Mouse (Mus musculus) forebrain, embryonic 15.5 days (tissue): ENCODE results near the gene Kcnc4. TPM values are rescaled to one million over a fixed set of nuclear protein-coding genes. Genes with fewer than 3 reads are reported as not detected.

Experiments
- ATAC-seq: fragments of 200-750 bp; cut with Nextera tagmentation; replicated peaks from 2 replicates; pipeline ENCODE4 v1.8.0; 2017; ENCODE audit warnings: mild to moderate bottlenecking, moderate TSS enrichment, moderate library complexity
- H3K27ac ChIP-seq: fragments of 300-500 bp; sonication (generic); replicated peaks from 2 replicates; pipeline ENCODE4 v1.5.1; 2015; ENCODE audit warnings: mild to moderate bottlenecking, inconsistent platforms
- H3K27me3 ChIP-seq: fragments of 300-500 bp; sonication (generic); 2 replicates; pipeline ENCODE4 v1.6.1; 2015; ENCODE audit warnings: inconsistent platforms
- H3K36me3 ChIP-seq: fragments of 300-500 bp; sonication (generic); 2 replicates; pipeline ENCODE4 v1.6.1; 2015; ENCODE audit warnings: mild to moderate bottlenecking, inconsistent platforms
- H3K4me1 ChIP-seq: fragments of 300-500 bp; sonication (generic); 2 replicates; pipeline ENCODE4 v1.6.1; 2015; ENCODE audit warnings: inconsistent platforms
- H3K4me2 ChIP-seq: fragments of 300-500 bp; sonication (generic); replicated peaks from 2 replicates; pipeline ENCODE4 v1.6.1; 2015; ENCODE audit warnings: mild to moderate bottlenecking, inconsistent platforms
- H3K4me3 ChIP-seq: fragments of 300-500 bp; sonication (generic); 2 replicates; pipeline ENCODE4 v1.5.1; 2015; ENCODE audit warnings: mild to moderate bottlenecking, inconsistent platforms
- H3K9ac ChIP-seq: fragments of 300-500 bp; sonication (generic); replicated peaks from 2 replicates; pipeline ENCODE4 v1.6.1; 2015; ENCODE audit warnings: mild to moderate bottlenecking, inconsistent platforms
- H3K9me3 ChIP-seq: fragments of 300-500 bp; sonication (generic); 2 replicates; pipeline ENCODE4 v1.6.1; 2016; ENCODE audit warnings: inconsistent platforms
- WGBS: fragments of 180-500 bp; shearing (Covaris S2); methylation state at CpG from one replicate; pipeline ENCODE4 v1.1.7; 2015; ENCODE audit warnings: mixed read lengths; 5-methylcytosine and 5-hydroxymethylcytosine counted together
- polyA plus RNA-seq: library from polyadenylated mRNA; unstranded; fragments of >200 nt; fragmentation: Nextera tagmentation; extraction: Ambion mirVana; gene quantifications from 2 replicates; pipeline ENCODE4 v1.2.1, GENCODE M21; 2015

The Kcnc4 gene
- polyA plus RNA-seq, result 1.6 and 1.8 TPM in 2 replicates

- peak; percentile 52 for ATAC-seq
- Histone ChIP-seq H3K27ac (no peak within 1 kb of the TSS), H3K4me2 (peak within 1 kb of the TSS; percentile 99), H3K27me3 (peaks cover 76% of the 10 kb centered on the region), H3K9ac (peak within 1 kb of the TSS; percentile 60), H3K4me3 (peak within 1 kb of the TSS; percentile 61), H3K4me1 (peaks cover 29% of the 10 kb centered on the region), H3K9me3 (no peaks in the 10 kb centered on the region), H3K36me3 (no peaks in the 10 kb centered on the region)
- under 1% methylated on average over 51 of the region's 68 CpGs for WGBS
Observed at GRCm38 (mm10) chr3:107459196-107459772, at the start of gene Kcnc4. Gene Kcnc4 (minus strand): TSS chr3:107459552.

GRCm38 (mm10) chr3:107508696-107509095 lies 49.3 kb upstream of the Kcnc4 start:
- no peak for ATAC-seq
- Histone ChIP-seq H3K27me3 (no peaks in the 10 kb centered on the region), H3K9me3 (no peaks in the 10 kb centered on the region), H3K27ac (peak overlapping the region; percentile 53), H3K4me3 (no peak overlapping the region), H3K4me1 (peaks cover 30% of the 10 kb centered on the region), H3K36me3 (no peaks in the 10 kb centered on the region), H3K4me2 (no peak overlapping the region), H3K9ac (no peak overlapping the region)
- 73% methylated on average over 8 of the region's 8 CpGs for WGBS

GRCm38 (mm10) chr3:107507966-107508365 lies 48.6 kb upstream of the Kcnc4 start:
- no peak overlapping the region for H3K27ac ChIP-seq
- no peaks in the 10 kb centered on the region for H3K27me3 ChIP-seq
- WGBS, result 92% methylated on average over 9 of the region's 9 CpGs

GRCm38 (mm10) chr3:107506531-107506930 lies 47.2 kb upstream of the Kcnc4 start:
- peak overlapping the region; percentile 77 for H3K27ac ChIP-seq
- H3K36me3 ChIP-seq, result no peaks in the 10 kb centered on the region

More at GRCm38 (mm10) chr3:107507966-107508365, 48.6 kb upstream of the Kcnc4 start:
- H3K4me2 ChIP-seq, result no peak overlapping the region
- no peak overlapping the region for H3K4me3 ChIP-seq
- H3K4me1 ChIP-seq, result peaks cover 30% of the 10 kb centered on the region
- H3K9ac ChIP-seq, result no peak overlapping the region
- H3K36me3 ChIP-seq, result no peaks in the 10 kb centered on the region
- ATAC-seq, result no peak
- no peaks in the 10 kb centered on the region for H3K9me3 ChIP-seq

GRCm38 (mm10) chr3:107505464-107506367 lies 46.4 kb upstream of the Kcnc4 start:
- Histone ChIP-seq H3K27me3 (no peaks in the 10 kb centered on the region), H3K4me2 (0 out of 2 replicates have a peak overlapping the region, but pooled peaks have one; percentile 10), H3K9ac (0 out of 2 replicates have a peak overlapping the region, but pooled peaks have one; percentile 17), H3K4me3 (no peak overlapping the region), H3K36me3 (no peaks in the 10 kb centered on the region), H3K4me1 (peaks cover 49% of the 10 kb centered on the region), H3K9me3 (no peaks in the 10 kb centered on the region), H3K27ac (peak overlapping the region; percentile 77)
- WGBS, result 12% methylated on average over 4 of the region's 4 CpGs
- ATAC-seq, result peak; percentile 77

More at GRCm38 (mm10) chr3:107506531-107506930, 47.2 kb upstream of the Kcnc4 start:
- H3K4me1 ChIP-seq, result peaks cover 41% of the 10 kb centered on the region
- ATAC-seq, result no peak
- 50% methylated on average over 4 of the region's 4 CpGs for WGBS
- no peaks in the 10 kb centered on the region for H3K27me3 ChIP-seq
- H3K9me3 ChIP-seq, result no peaks in the 10 kb centered on the region
- H3K9ac ChIP-seq, result 0 out of 2 replicates have a peak overlapping the region, but pooled peaks have one; percentile 17
- H3K4me2 ChIP-seq, result no peak overlapping the region
- no peak overlapping the region for H3K4me3 ChIP-seq

GRCm38 (mm10) chr3:107504542-107504941 lies 45.2 kb upstream of the Kcnc4 start:
- whole genome bisulfite sequencing, result 66% methylated on average over 1 of the region's 1 CpGs
- ATAC-seq, result no peak
- peaks cover 49% of the 10 kb centered on the region for H3K4me1 ChIP-seq
- H3K9ac ChIP-seq, result no peak overlapping the region
- no peaks in the 10 kb centered on the region for H3K36me3 ChIP-seq
- no peak overlapping the region for H3K4me3 ChIP-seq
- H3K27ac ChIP-seq, result no peak overlapping the region
- H3K4me2 ChIP-seq, result no peak overlapping the region
- H3K27me3 ChIP-seq, result no peaks in the 10 kb centered on the region
- no peaks in the 10 kb centered on the region for H3K9me3 ChIP-seq

GRCm38 (mm10) chr3:107503716-107504115 lies 44.4 kb upstream of the Kcnc4 start:
- no peak overlapping the region for H3K4me2 ChIP-seq
- no peaks in the 10 kb centered on the region for H3K27me3 ChIP-seq
- H3K4me1 ChIP-seq, result peaks cover 47% of the 10 kb centered on the region
- no peak overlapping the region for H3K27ac ChIP-seq
- WGBS, result 71% methylated on average over 2 of the region's 2 CpGs
- no peaks in the 10 kb centered on the region for H3K9me3 ChIP-seq
- H3K9ac ChIP-seq, result no peak overlapping the region
- ATAC-seq, result no peak
- no peaks in the 10 kb centered on the region for H3K36me3 ChIP-seq
- no peak overlapping the region for H3K4me3 ChIP-seq

GRCm38 (mm10) chr3:107501702-107502151 lies 42.4 kb upstream of the Kcnc4 start:
- 14% methylated on average over 7 of the region's 7 CpGs for WGBS
- 0 out of 2 replicates have a peak overlapping the region, but pooled peaks have one; percentile 7 for H3K9ac ChIP-seq
- ATAC-seq, result peak; percentile 49

GRCm38 (mm10) chr3:107500301-107500700 lies 40.9 kb upstream of the Kcnc4 start:
- 96% methylated on average over 11 of the region's 11 CpGs for WGBS
- H3K4me2 ChIP-seq, result no peak overlapping the region
- H3K4me1 ChIP-seq, result peaks cover 42% of the 10 kb centered on the region
- H3K27me3 ChIP-seq, result no peaks in the 10 kb centered on the region
- ATAC-seq, result no peak
- no peak overlapping the region for H3K27ac ChIP-seq
- H3K36me3 ChIP-seq, result no peaks in the 10 kb centered on the region
- no peak overlapping the region for H3K4me3 ChIP-seq
- H3K9ac ChIP-seq, result no peak overlapping the region
- no peaks in the 10 kb centered on the region for H3K9me3 ChIP-seq

More at GRCm38 (mm10) chr3:107501702-107502151, 42.4 kb upstream of the Kcnc4 start:
- Histone ChIP-seq H3K27ac (peak overlapping the region; percentile 80), H3K36me3 (no peaks in the 10 kb centered on the region), H3K4me1 (peaks cover 42% of the 10 kb centered on the region), H3K4me2 (no peak overlapping the region; the same call in 1 of the 2 replicates), H3K27me3 (no peaks in the 10 kb centered on the region), H3K4me3 (no peak overlapping the region), H3K9me3 (no peaks in the 10 kb centered on the region)

- Histone ChIP-seq H3K36me3 (no peaks in the 10 kb centered on the region), H3K4me2 (no peak overlapping the region), H3K27me3 (no peaks in the 10 kb centered on the region), H3K27ac (peak overlapping the region; percentile 69), H3K9me3 (no peaks in the 10 kb centered on the region), H3K4me3 (no peak overlapping the region), H3K9ac (0 out of 2 replicates have a peak overlapping the region, but pooled peaks have one; percentile 17), H3K4me1 (peaks cover 43% of the 10 kb centered on the region)
- 40% methylated on average over 13 of the region's 13 CpGs for WGBS
- peak; percentile 60 for ATAC-seq
Observed at GRCm38 (mm10) chr3:107496086-107496850, 36.9 kb upstream of the Kcnc4 start.

- H3K9me3 ChIP-seq, result no peaks in the 10 kb centered on the region
- WGBS, result 77% methylated on average over 6 of the region's 6 CpGs
- no peak overlapping the region for H3K4me2 ChIP-seq
- peaks cover 45% of the 10 kb centered on the region for H3K4me1 ChIP-seq
- H3K36me3 ChIP-seq, result no peaks in the 10 kb centered on the region
- H3K27ac ChIP-seq, result peak overlapping the region; percentile 69
- no peak overlapping the region for H3K4me3 ChIP-seq
- no peak overlapping the region for H3K9ac ChIP-seq
- ATAC-seq, result no peak
- H3K27me3 ChIP-seq, result no peaks in the 10 kb centered on the region
Observed at GRCm38 (mm10) chr3:107495524-107495923, 36.2 kb upstream of the Kcnc4 start.
